Mouse (Mus musculus): Measurements from ENCODE around the gene Ugt2b38.
"Not testable (repeated sequence)": the region's sequence is repeated elsewhere in the genome, so short reads cannot be mapped to it uniquely, and the experiment has no call there.

Ugt2b38 gene

DNA sequence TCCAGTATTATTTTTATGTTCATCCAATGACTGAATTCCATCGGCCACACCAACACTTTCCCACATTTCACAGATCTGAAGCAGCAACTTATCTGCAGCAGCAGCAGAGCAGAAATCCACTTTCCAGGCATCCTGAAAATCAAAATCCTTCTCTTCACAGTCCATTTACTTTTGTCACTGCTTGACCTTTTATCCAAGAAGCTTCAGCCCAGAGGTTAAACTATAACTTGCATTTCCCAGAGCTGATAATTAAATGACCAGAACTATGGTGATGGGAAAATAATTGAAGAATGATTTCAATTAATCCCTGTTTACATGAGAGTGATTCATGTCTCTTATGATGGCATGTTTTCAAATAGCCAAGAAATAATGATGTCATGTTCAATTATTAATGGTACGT is at the start of gene Ugt2b38:
Gene Ugt2b38, minus strand, starts transcription at position 163 of the 400 bp plus-strand sequence.
- in situ Hi-C loops (cut with MboI, MseI) = not testable (repeated sequence)

DNA sequence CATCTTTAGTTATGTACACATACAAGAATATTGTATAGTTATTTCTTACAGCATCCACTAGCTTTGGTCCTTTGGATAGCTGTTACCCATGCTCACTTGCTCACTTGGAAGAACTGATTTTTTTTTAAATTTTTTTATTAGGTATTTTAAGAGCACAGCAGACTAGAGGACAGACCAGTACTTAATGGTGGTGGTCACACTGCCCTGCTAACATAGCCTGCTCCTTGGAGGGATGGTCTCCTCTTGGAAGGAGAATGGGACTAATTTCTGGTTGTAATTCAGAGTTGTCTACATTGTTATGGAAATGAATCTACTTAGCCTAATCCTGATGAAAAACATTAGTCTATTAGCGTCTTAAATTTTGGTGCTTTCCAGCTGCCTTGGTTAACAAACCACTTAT is 34.8 kb upstream of the Ugt2b38 start:
- in situ Hi-C loops (cut with MboI, MseI) = no loop called here

- in situ Hi-C loops (cut with MboI, MseI) = no loop called here
These were observed 33.7 kb upstream of the Ugt2b38 start for GRCm38 (mm10) chr5:87457701-87458100.

GRCm38 (mm10) chr5:87456216-87456850 is 32.3 kb upstream of the Ugt2b38 start:
- in situ Hi-C loops (cut with MboI, MseI) = no loop called here

DNA sequence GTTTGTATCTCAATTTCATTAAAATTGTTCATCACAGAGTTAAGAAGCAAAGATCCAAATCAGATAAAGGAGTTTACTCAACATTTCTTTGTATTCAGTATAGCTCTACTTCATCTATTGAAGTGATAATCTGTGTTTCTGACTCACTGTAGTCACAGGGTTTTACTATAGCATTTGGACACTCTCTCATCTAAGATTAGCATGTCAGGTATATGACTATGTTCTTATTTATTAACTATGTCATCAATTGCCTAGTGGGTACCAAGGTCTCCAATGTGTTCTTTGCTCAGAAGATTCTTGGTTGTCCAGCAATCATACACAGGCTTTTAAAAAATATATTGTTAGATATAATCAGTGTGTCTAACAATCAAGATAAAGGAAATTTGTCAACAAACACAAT is 31.5 kb upstream of the Ugt2b38 start:
- in situ Hi-C loops (cut with MboI, MseI) = no loop called here

GRCm38 (mm10) chr5:87452514-87452913 is 28.5 kb upstream of the Ugt2b38 start:
- in situ Hi-C loops (cut with MboI, MseI) = not testable (repeated sequence)

DNA sequence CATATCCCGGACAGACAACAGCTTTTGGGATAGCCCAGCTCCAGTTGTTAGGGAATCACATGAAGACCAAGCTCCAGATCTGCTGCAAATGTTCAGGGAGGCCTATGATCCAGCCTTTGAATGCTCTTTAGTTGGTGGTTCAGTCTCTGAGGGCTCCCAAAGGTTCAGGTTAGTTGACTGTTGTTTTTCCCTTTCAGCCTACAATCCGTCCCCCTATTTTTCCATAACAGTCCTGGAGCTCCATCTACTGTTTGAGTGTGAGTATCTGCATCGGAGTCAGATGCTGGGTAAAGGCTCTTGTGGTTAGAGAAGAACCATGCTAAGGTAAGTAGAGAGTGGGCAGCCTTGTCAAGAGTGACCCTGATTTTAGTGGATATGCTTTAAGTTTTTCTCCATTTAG is 12.3 kb upstream of the Ugt2b38 start:
- in situ Hi-C loops (cut with MboI, MseI) = no loop called here

- in situ Hi-C loops (cut with MboI, MseI) = no loop called here
These were observed 1.7 kb upstream of the Ugt2b38 start for GRCm38 (mm10) chr5:87425676-87426075.

DNA sequence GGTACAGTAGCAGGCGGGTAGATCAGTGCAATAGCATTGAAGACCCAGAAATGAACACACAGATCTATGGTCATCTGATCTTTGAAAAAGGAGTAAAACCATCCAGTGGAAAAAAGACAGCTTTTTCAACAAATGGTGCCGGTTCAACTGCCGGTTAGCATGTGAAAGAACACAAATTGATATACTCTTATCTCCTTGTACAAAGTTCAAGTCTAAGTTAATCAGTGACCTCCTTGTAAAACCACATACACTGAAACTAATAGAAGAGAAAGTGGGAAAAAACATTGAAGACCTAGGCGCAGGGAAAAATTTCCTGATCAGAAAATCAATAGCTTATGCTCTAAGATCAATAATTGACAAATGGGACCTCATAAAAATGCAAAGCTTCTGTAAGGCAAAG is 27.0 kb downstream of the Ugt2b38 start:
- in situ Hi-C loops (cut with MboI, MseI) = no loop called here

GRCm38 (mm10) chr5:87390818-87391217 is 33.2 kb downstream of the Ugt2b38 start:
- in situ Hi-C loops (cut with MboI, MseI) = no loop called here

DNA sequence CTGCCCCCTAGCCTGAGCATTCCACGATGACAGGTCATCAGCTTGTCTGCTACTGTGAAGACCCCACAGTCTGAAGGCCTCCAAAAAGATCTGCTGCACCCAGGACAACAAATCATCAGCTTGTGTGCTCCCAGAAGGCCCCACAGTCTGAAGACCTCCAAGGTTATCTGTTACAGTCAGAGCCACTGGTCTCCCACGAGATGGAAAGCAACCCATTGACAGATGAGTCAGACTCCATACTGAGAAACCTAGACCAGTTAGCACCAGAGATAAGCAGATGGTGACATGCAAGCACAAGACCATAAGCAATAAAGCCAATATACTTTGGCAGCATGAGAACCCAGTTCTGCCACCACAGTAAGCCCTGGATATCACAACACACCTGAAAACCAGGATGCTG is 43.8 kb downstream of the Ugt2b38 start:
- in situ Hi-C loops (cut with MboI, MseI) = no loop called here

DNA sequence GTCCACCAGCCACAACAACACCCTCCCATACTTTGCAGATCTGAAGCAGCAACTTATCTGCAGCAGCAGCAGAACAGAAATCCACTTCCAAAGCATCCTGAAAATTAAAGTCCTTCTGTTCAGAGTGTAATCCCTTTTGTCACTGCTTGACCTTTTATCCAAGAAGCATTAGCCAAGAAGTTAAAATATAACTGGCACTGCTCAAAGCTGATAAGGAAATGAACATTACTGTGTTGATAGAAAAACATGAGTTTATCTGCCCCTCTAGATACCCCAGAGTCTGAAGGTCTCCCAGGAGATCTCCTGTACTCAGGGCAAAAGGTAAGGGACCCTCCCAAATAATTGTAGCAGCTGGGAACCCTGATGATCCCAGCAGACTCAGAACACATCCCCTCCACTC is 44.2 kb downstream of the Ugt2b38 start:
- in situ Hi-C loops (cut with MboI, MseI) = no loop called here

DNA sequence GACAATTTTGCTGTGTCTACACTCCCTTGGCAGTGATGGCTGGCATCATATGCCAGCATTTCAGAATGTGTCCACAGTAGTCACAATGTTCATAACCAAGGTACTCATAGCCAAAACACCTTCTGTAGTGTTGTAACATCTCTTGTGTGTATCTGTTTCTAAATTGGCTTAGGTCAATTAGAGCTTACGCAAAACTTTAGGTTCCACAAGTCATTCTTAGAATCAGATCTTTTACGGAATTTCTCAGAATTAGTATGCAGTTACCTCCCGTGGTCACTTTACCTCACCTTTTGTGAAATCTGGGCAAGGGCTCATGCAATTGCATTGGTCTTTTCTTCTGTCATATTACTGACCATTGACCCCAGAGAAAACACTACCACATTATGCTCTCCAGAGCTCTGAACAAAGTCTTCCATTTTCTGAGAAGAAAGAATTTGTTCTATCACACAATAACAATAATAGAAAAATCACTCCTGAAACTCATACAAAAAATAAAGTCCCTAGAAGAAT is 48.1 kb downstream of the Ugt2b38 start:
- in situ Hi-C loops (cut with MboI, MseI) = no loop called here

- in situ Hi-C loops (cut with MboI, MseI) = loop anchor here (25.0 kb wide), 1 partner anchor 1761 kb away; no protein-coding TSS in a partner anchor
These were observed 50.5 kb downstream of the Ugt2b38 start for GRCm38 (mm10) chr5:87373502-87373863.

DNA sequence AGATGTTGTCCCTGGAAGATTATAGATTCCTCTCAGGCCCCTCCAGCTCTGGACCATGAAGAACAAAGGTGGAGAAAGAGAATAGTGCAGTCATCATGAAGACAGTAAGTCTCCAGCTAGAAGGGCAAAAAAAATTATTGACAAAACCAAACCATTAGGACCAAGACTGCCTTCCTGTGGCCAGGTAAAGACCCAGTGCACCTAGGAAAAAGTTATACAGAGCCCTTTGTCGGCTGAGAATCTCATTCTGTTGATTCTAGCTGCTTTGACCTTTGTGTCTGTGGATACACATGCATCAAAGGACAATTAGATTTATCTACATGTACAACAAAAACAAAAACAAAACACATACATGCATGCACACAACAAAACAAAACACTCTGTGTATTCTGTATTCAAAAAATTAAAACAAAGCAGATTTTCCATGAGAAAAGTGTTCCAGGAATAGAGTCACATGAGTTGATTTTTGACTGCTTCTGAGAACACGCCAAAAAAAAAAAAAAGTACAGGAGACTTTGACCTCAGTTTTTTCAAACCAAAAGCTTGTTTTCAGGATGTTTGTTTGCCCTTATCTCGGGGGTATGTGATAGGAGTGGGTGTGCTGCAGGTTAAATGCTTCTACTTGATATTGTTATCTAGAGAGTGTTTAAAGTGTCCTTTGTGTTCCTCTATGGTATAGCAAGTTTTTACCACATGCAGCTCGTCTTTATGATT is 51.1 kb downstream of the Ugt2b38 start:
- in situ Hi-C loops (cut with MboI, MseI) = loop anchor here (25.0 kb wide), 1 partner anchor 1761 kb away; no protein-coding TSS in a partner anchor

Measured in T-helper 2 cell (primary cell).